ENCODE assay signal across 25 mouse cellular contexts in genomic region chr11:104944723-104945122, GRCm38 (mm10).
"Had no signal": no experiment of that assay in that cellular context is flagged by ENCODE, and none has a peak within 500 bp of the region (broad histone marks: within the 10 kb centered on the region; RNA-seq: fewer than 3 reads in every experiment).

No protein-coding gene starts in this region.

- H3K4me3 ChIP-seq: heart, embryonic 10.5 days; heart, embryonic 12.5 days; hindbrain, embryonic 10.5 days; hindbrain, embryonic 12.5 days; hindbrain, embryonic 15.5 days; kidney, embryonic 15.5 days; limb, embryonic 13.5 days; limb, embryonic 15.5 days; liver, embryonic 12.5 days had no signal

- H3K27me3 ChIP-seq: heart, embryonic 12.5 days; hindbrain, embryonic 12.5 days; hindbrain, embryonic 15.5 days; kidney, embryonic 15.5 days; limb, embryonic 13.5 days; limb, embryonic 15.5 days; liver, embryonic 12.5 days had no signal

- H3K36me3 ChIP-seq: heart, embryonic 10.5 days; heart, embryonic 12.5 days; hindbrain, embryonic 10.5 days; hindbrain, embryonic 12.5 days; hindbrain, embryonic 15.5 days; kidney, embryonic 15.5 days; limb, embryonic 13.5 days; limb, embryonic 15.5 days; liver, embryonic 12.5 days had no signal

- H3K4me2 ChIP-seq: heart, embryonic 12.5 days; hindbrain, embryonic 12.5 days; hindbrain, embryonic 15.5 days; kidney, embryonic 15.5 days; limb, embryonic 13.5 days; limb, embryonic 15.5 days; liver, embryonic 12.5 days had no signal

- H3K27ac ChIP-seq: heart, embryonic 10.5 days; hindbrain, embryonic 10.5 days; hindbrain, embryonic 12.5 days; hindbrain, embryonic 15.5 days; hindbrain, postnatal 0 days; kidney, embryonic 15.5 days; kidney, postnatal 0 days; limb, embryonic 13.5 days; limb, embryonic 15.5 days; liver, embryonic 12.5 days; liver, embryonic 14.5 days had no signal

- H3K9me3 ChIP-seq: heart, embryonic 10.5 days; heart, embryonic 12.5 days; hindbrain, embryonic 10.5 days; hindbrain, embryonic 12.5 days; hindbrain, embryonic 15.5 days; kidney, embryonic 15.5 days; limb, embryonic 13.5 days; limb, embryonic 15.5 days; liver, embryonic 12.5 days had no signal

- ATAC-seq: hindbrain, postnatal 0 days; intestine, embryonic 16.5 days; liver, embryonic 12.5 days had no signal

- H3K4me1 ChIP-seq: heart, embryonic 10.5 days; heart, embryonic 12.5 days; hindbrain, embryonic 10.5 days; hindbrain, embryonic 12.5 days; hindbrain, embryonic 15.5 days; kidney, embryonic 15.5 days; limb, embryonic 13.5 days; limb, embryonic 15.5 days; liver, embryonic 12.5 days had no signal

- H3K9ac ChIP-seq: heart, embryonic 12.5 days; hindbrain, embryonic 12.5 days; hindbrain, embryonic 15.5 days; kidney, embryonic 15.5 days; limb, embryonic 13.5 days; limb, embryonic 15.5 days; liver, embryonic 12.5 days; liver, embryonic 14.5 days had no signal

- DNase-seq: gastrocnemius, postnatal 14 days; heart, adult 18-20 months; heart, postnatal 10 days; heart, postnatal 4 days; kidney, adult 11 months; kidney, adult 2 months; kidney, adult 9 months; kidney, postnatal 14 days; kidney, postnatal 36 days; layer of hippocampus, adult 9-11 months; layer of hippocampus, postnatal 36 days; left cerebral cortex, postnatal 4 days had no signal
